Mouse (Mus musculus) testis, adult 2 months (tissue): ENCODE data around the gene Ptp4a2.

ENCODE experiments used
- CTCF ChIP-seq: fragments of 200-500 bp; IDR thresholded peaks from 2 replicates; pipeline ENCODE4 v1.5.1; 2012; ENCODE audit warnings: low read depth, mild to moderate bottlenecking, inconsistent platforms, low read length, moderate library complexity; ENCODE audit not compliant: control insufficient read depth, insufficient read depth, insufficient replicate concordance
- POLR2A ChIP-seq: fragments of 200-500 bp; IDR thresholded peaks from 2 replicates; pipeline ENCODE4 v1.6.1; 2012; ENCODE audit warnings: low read depth, mild to moderate bottlenecking, inconsistent platforms, low read length, moderate library complexity; ENCODE audit not compliant: control insufficient read depth

DNA sequence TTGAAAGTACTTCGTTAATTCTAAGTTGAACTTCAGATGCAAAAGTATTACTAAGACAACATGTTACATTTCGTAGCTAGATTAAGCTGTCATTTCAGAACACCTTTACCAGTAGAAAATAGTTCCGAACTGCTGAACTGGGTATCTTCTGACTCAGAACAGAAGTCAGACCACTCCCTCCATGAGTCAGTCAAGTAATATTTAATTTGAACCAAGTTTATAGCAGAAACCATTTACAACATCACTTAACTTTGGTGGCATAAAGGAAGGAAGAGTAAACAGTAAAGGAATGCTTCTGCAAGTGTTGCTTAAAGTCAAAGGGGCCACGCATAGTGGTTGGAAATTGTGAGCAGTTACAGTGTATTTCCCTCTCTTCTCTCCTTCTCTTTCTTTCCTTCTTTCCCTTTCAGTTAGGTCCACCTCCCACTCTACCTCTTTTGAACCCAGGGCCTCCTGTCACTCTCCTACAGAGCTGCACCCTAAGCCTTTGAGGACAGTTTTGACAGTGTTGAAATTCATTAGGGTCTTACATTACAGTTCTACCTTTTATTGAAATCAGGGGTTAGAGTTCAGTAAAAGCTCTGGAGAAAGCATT lies 12.3 kb downstream of the Ptp4a2 start:
- TF ChIP-seq CTCF: no peak
- TF ChIP-seq POLR2A: no peak
